Mouse (Mus musculus) intestine, postnatal 0 days (tissue): Measurements from ENCODE around the gene Ccnd1. TPM values are rescaled to one million over a fixed set of nuclear protein-coding genes. Genes with fewer than 3 reads are reported as not detected.

Experiments
- ATAC-seq: fragments of 200-750 bp; cut with Nextera tagmentation; 2 replicates; pipeline ENCODE4 v1.8.0; 2017; ENCODE audit warnings: mild to moderate bottlenecking, moderate TSS enrichment, moderate library complexity
- H3K27ac ChIP-seq: fragments of 300-500 bp; sonication (generic); 2 replicates; pipeline ENCODE4 v1.5.1; 2014; ENCODE audit warnings: mild to moderate bottlenecking, low read depth, low read length, moderate library complexity
- H3K27me3 ChIP-seq: fragments of 300-500 bp; sonication (generic); replicated peaks from 2 replicates; pipeline ENCODE4 v1.6.1; 2014; ENCODE audit warnings: low read length, mixed read lengths; ENCODE audit not compliant: control insufficient read depth, insufficient read depth
- H3K36me3 ChIP-seq: fragments of 300-500 bp; sonication (generic); 2 replicates; pipeline ENCODE4 v1.6.1; 2014; ENCODE audit warnings: mild to moderate bottlenecking, moderate library complexity; ENCODE audit not compliant: control insufficient read depth, insufficient read depth
- H3K4me1 ChIP-seq: fragments of 300-500 bp; sonication (generic); replicated peaks from 2 replicates; pipeline ENCODE4 v1.6.1; 2014; ENCODE audit warnings: antibody characterized with exemption, low read length, mixed read lengths; ENCODE audit not compliant: control insufficient read depth, insufficient read depth
- H3K4me2 ChIP-seq: fragments of 300-500 bp; sonication (generic); replicated peaks from 2 replicates; pipeline ENCODE4 v1.6.1; 2014; ENCODE audit warnings: low read depth, mild to moderate bottlenecking, moderate library complexity
- H3K4me3 ChIP-seq: fragments of 300-500 bp; sonication (generic); 2 replicates; pipeline ENCODE4 v1.5.1; 2014; ENCODE audit warnings: low read depth, low read length
- H3K9ac ChIP-seq: fragments of 300-500 bp; sonication (generic); 2 replicates; pipeline ENCODE4 v1.6.1; 2014; ENCODE audit warnings: mild to moderate bottlenecking, low read depth, low read length
- H3K9me3 ChIP-seq: fragments of 300-500 bp; sonication (generic); 2 replicates; pipeline ENCODE4 v1.6.1; 2016; ENCODE audit warnings: mixed run types; ENCODE audit not compliant: control insufficient read depth
- CTCF ChIP-seq: sonication (generic); IDR thresholded peaks from 2 replicates; pipeline ENCODE4 v1.5.1; 2016; ENCODE audit warnings: low read depth, mild to moderate bottlenecking, control low read depth, antibody characterized with exemption, moderate library complexity
- WGBS: fragments of 180-500 bp; shearing (Covaris S2); extraction: QIAGEN DNeasy Blood & Tissue Kit; methylation state at CpG from one replicate; pipeline ENCODE4 v1.1.7; 2014; 5-methylcytosine and 5-hydroxymethylcytosine counted together
- polyA plus RNA-seq: library from polyadenylated mRNA; unstranded; fragments of >200 nt; fragmentation: Nextera tagmentation; extraction: Ambion mirVana; gene quantifications from 2 replicates; pipeline ENCODE4 v1.2.1, GENCODE M21; 2015

Gene Ccnd1
- polyA plus RNA-seq, 1 experiment from 2014 or later: 41.5 TPM

DNA sequence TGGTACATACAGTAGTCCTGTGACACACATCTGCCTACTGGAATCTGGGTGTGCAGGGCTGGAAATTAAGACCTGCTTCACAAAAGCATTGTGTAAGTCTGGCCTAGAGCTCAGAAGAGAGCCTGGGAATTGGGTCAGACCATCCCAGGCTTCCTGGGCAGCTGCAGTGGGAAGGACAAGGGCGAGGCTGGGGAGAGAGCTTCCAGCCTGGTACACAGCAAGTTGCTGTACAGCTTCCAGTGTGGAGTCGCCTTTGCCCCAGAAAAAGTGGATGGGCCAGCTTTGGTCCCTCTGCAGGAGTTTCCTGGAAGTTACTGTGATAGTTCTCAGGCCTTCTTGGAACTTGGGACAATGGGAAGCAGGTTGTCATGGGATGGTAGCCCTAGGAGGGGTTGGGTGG lies 37.4 kb upstream of the Ccnd1 start:
- Histone ChIP-seq H3K9ac (no peak overlapping the region), H3K4me1 (no peaks in the 10 kb centered on the region), H3K36me3 (no peaks in the 10 kb centered on the region), H3K9me3 (no peaks in the 10 kb centered on the region), H3K4me2 (no peak overlapping the region), H3K27ac (no peak overlapping the region), H3K4me3 (no peak overlapping the region), H3K27me3 (no peaks in the 10 kb centered on the region)
- peak; percentile 66 for ATAC-seq
- 65% methylated on average over 2 of the region's 2 CpGs for WGBS
- peak; percentile 11; the same call in 1 of the 2 replicates for TF ChIP-seq CTCF

DNA sequence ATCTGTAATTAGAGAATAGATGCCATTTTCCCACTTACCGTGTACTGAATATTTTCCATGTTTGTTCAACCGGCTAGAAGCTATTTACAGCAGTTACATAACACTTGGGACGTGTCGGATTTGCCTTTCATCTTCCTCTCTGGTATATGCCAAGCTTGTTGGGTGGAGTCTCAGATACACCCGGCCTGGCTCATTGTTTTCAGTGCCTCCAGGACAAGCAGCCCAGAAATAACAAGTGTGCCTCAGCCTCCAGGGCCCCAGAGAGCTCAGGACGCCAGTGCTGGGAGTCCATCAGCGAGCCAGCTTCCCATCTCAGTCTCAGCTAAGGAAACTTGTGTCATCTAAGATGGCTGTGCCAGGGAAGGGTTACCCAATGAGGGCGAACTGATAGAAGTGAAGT lies 33.7 kb upstream of the Ccnd1 start:
- H3K9ac ChIP-seq: no peak overlapping the region
- ATAC-seq: no peak
- no peaks in the 10 kb centered on the region for H3K9me3 ChIP-seq
- H3K4me2 ChIP-seq: no peak overlapping the region
- no peak overlapping the region for H3K27ac ChIP-seq
- WGBS: 58% methylated on average over 8 of the region's 8 CpGs
- no peak overlapping the region for H3K4me3 ChIP-seq
- no peaks in the 10 kb centered on the region for H3K36me3 ChIP-seq
- no peaks in the 10 kb centered on the region for H3K27me3 ChIP-seq
- no peaks in the 10 kb centered on the region for H3K4me1 ChIP-seq
- no peak for TF ChIP-seq CTCF

DNA sequence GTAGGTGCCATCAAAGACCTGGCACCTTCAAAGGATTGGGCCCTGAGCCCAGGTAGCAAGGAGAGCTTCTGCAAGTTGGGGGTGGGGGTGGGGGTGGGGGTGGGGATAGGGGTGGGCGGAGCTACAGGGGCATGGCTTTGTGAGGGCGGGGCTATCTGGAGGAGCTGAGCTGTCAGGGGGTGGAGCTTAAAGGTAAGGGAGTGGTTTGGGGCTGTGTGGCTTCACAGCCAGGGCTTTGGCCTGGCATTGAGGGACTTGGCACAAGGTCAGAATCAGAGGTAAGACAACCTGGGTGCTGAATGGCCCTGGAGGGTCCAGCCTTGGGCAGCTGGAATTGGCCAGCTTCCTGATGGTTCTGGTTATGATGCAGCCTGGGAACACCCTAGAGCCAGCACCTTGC lies 32.0 kb upstream of the Ccnd1 start:
- WGBS: 38% methylated on average over 2 of the region's 2 CpGs
- H3K27ac ChIP-seq: no peak overlapping the region
- no peak for TF ChIP-seq CTCF
- H3K36me3 ChIP-seq: no peaks in the 10 kb centered on the region
- H3K4me3 ChIP-seq: no peak overlapping the region
- H3K9ac ChIP-seq: no peak overlapping the region
- H3K27me3 ChIP-seq: no peaks in the 10 kb centered on the region
- no peaks in the 10 kb centered on the region for H3K9me3 ChIP-seq
- H3K4me1 ChIP-seq: no peaks in the 10 kb centered on the region
- ATAC-seq: 0 out of 2 replicates have a peak, but pooled peaks have one; percentile 15
- H3K4me2 ChIP-seq: no peak overlapping the region

DNA sequence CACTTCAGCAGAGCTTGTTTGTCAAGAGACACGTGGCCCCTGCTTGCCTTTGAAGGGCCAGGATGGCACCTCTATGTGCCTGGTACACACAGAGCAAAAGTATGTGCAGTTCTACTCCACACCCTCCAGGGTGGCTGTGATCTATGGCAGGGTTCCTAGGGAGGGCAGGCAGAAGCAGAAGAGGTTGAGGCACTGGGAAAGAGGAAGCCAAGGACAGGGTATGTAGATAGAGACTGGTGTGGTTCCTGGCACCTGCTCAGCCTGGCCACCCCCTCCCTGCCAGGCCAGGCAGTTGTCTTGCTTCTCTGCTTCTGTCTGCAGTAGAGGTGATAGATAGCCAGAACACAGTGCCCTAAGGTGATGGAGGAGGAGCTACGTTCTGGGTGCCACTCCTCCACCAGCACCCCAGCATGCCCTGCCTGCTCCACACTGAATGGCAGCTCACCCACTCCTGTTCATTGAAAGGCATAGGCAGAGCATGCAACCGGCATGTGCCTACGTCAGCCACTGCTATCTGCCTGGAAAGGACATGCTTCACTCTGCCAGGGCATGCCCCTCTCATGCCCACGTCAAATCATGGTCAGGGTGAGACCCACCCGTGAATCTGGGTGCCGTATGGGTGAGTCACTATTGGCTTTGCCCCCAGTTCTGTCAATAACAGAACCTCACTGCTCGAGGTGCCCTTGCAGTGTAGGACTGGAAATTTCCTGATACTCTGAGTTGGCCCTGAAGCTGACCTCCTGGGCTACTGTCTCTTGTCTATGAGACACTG lies 31.5 kb upstream of the Ccnd1 start:
- H3K9me3 ChIP-seq: no peaks in the 10 kb centered on the region
- no peak overlapping the region for H3K4me3 ChIP-seq
- H3K9ac ChIP-seq: no peak overlapping the region
- no peaks in the 10 kb centered on the region for H3K27me3 ChIP-seq
- 0 out of 2 replicates have a peak, but pooled peaks have one; percentile 8 for TF ChIP-seq CTCF
- no peak overlapping the region for H3K4me2 ChIP-seq
- 59% methylated on average over 8 of the region's 8 CpGs for WGBS
- no peaks in the 10 kb centered on the region for H3K36me3 ChIP-seq
- ATAC-seq: 0 out of 2 replicates have a peak, but pooled peaks have one; percentile 22
- no peak overlapping the region for H3K27ac ChIP-seq
- H3K4me1 ChIP-seq: no peaks in the 10 kb centered on the region

DNA sequence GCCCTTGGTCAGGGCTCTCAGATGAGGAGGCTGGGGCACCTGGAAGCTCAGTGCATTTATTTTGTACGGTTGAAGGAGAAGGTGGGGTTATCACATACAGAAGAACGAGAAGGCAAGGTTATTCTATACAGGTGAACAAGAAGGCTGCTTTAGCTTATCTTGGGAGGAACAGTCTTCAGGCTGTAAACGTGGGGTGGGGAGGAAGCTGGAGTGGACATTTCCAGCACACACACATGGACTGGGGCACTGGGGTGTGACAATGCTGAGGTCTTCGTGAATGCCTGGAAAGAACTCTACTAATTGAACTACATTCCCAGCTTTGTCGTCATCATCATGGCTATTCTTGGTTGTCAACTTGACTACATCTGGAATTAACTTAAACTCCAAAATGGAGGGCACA lies 26.2 kb upstream of the Ccnd1 start:
- Histone ChIP-seq H3K9me3 (no peaks in the 10 kb centered on the region), H3K9ac (no peak overlapping the region), H3K27ac (no peak overlapping the region), H3K4me2 (no peak overlapping the region), H3K27me3 (no peaks in the 10 kb centered on the region), H3K4me1 (no peaks in the 10 kb centered on the region), H3K4me3 (no peak overlapping the region), H3K36me3 (no peaks in the 10 kb centered on the region)
- WGBS: 33% methylated on average over 5 of the region's 5 CpGs
- no peak for TF ChIP-seq CTCF
- ATAC-seq: no peak; the same call in 1 of the 2 replicates

DNA sequence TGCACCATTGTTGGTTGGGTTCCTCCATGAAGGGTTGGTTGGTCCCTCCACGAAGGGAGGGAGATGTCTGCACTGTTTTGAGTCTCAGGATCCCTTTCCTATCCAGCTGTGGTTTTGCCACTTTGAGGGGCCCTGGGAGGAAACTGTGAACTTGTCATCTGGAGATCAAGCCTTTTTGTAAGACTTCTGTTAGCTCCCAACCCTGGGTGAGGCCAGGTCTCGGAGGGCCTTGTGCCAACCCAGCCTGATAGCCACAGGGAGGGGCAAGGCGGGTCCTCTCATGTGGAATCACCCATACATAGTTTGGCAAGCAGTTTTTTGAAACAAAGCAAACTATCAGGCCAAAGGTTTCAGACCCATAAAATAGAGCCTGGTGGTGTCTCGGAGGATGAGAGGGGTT lies 24.6 kb upstream of the Ccnd1 start:
- no peak overlapping the region for H3K4me2 ChIP-seq

More for the DNA sequence above, 24.6 kb upstream of the Ccnd1 start:
- Histone ChIP-seq H3K9me3 (no peaks in the 10 kb centered on the region), H3K27ac (no peak overlapping the region), H3K36me3 (no peaks in the 10 kb centered on the region), H3K9ac (no peak overlapping the region), H3K4me1 (no peaks in the 10 kb centered on the region), H3K27me3 (no peaks in the 10 kb centered on the region), H3K4me3 (no peak overlapping the region)
- TF ChIP-seq CTCF: no peak
- no peak for ATAC-seq
- 70% methylated on average over 4 of the region's 4 CpGs for WGBS
